Mouse (Mus musculus) monocyte, adult 5-6 weeks (primary cell): ENCODE results near the gene Fignl1. TPM values are rescaled to one million over a fixed set of nuclear protein-coding genes. Genes with fewer than 3 reads are reported as not detected.

ENCODE experiments used
- ATAC-seq: fragments of 153-309, 156-312 bp; replicated peaks from 2 replicates; pipeline ENCODE4 v1.8.0; 2017; ENCODE audit warnings: mild to moderate bottlenecking; ENCODE audit not compliant: low TSS enrichment, insufficient number of reproducible peaks, severe bottlenecking, poor library complexity, low FRiP score
- total RNA-seq: library from RNA; stranded (forward); fragments of 200-1000, 200-491, 200-594 nt; gene quantifications from 3 replicates; pipeline ENCODE4 v1.2.3, GENCODE M21; 2017

Fignl1 gene
- total RNA-seq, 1 experiment from 2014 or later, result 4.7 TPM

GRCm38 (mm10) chr11:11776822-11777174 lies 32.0 kb downstream of the Fignl1 start:
- peak; percentile 41 for ATAC-seq

DNA sequence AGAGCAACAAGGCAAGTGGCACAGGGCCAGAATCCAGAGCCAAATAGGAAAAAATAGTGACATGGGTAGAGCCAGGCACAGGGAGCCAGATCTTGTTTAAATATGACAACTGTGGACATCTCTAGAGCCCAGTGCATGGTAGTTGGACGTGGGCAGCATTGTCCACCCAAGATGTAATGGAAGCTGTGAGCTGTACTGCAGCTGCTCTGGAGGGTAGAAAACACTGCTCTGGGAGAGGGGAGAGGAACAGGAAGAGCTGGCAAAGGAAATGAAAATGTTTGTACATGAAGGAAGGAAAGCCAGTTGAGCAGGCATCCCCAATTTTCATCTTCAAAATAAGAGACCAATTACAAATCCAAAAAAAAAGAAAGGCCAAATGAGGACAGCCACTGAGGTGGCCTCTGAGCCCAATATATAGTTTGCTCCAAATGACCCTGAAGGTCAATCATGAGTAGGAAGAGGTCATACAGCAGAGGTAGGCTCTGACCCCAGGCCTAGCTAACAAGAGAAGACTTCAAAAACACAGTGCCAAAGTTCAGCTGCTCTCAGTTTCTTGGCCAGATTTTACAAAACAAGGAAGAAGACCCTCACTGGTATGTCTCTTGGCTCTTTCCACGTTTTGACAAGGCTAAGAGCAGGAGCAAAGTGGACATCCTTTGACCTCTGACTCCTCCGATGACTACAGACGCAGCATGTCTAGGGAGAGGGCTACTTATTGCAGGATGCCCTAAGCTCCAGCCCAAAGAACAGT lies 32.5 kb downstream of the Fignl1 start:
- no peak for ATAC-seq

- ATAC-seq, result no peak
Measured at GRCm38 (mm10) chr11:11774893-11775292, 33.9 kb downstream of the Fignl1 start.

DNA sequence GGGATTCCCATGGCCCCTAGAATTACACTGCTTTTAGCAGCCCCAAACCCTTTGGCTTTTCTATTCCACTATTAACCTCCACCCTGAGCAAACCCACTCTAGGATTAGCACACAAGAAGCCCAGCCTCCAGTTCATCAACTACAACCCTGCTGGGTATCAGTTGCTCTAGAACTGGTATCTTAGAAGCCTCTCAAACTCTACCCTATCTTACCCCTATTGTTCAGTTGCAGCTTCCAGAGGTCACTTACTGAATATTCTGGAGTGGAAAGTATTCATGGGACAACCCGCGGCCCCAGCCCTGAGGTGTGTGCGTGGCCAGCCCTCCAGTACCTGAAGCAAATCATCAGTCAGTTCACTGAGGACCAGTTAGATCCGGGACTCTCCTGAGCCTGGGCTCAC lies 34.4 kb downstream of the Fignl1 start:
- ATAC-seq, result no peak

GRCm38 (mm10) chr11:11772196-11772595 lies 36.6 kb downstream of the Fignl1 start:
- no peak for ATAC-seq

DNA sequence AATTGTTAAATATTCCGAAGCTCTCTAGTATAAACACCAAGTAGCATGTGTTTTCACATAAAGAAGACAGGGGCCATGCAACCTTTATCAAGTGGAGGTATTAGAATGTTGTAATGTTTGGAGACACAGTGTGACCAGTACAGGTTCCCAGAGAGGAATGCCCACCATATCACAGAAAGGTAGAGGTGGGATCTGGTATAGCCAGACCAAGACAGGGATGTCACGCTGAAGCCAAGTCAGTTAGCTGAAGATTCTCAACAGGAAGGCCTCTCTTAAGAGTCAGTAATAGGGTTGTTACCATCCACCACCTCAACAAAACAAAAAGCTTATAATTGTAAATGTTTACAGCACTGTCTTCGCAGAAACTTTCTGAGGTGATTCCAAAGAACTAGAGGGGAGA lies 38.1 kb downstream of the Fignl1 start:
- ATAC-seq, result no peak

DNA sequence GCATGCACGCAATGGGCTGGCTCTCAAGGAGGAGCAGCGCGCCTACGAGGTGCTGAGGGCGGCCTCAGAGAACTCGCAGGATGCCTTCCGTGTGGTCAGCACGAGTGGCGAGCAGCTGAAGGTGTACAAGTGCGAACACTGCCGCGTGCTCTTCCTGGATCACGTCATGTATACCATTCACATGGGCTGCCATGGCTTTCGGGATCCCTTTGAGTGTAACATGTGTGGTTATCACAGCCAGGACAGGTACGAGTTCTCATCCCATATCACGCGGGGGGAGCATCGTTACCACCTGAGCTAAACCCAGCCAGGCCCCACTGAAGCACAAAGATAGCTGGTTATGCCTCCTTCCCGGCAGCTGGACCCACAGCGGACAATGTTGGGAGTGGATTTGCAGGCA lies 39.5 kb downstream of the Fignl1 start:
- ATAC-seq, result no peak

- ATAC-seq, result no peak
Measured at GRCm38 (mm10) chr11:11768057-11768456, 40.7 kb downstream of the Fignl1 start.

GRCm38 (mm10) chr11:11766736-11767135 lies 42.0 kb downstream of the Fignl1 start:
- ATAC-seq, result no peak

DNA sequence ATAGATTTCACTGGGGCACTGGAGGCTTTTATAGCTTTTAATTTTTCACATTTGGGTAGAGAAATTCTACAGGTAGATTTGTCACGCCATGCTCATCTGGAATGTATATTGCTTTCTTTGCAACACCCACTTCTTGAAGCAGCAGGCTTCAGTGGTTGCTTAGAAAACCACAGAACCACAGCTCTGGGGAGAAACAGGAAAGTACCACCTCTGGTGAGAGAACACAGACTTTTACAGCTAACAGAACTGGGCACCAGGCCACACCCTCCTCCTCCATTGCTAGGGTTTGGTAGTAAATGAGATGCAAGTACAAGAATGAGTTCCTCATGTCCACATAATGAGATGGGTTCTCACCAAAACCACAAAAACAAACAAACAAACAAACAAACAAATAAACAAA lies 42.7 kb downstream of the Fignl1 start:
- ATAC-seq, result peak; percentile 51; the same call in 1 of the 2 replicates

DNA sequence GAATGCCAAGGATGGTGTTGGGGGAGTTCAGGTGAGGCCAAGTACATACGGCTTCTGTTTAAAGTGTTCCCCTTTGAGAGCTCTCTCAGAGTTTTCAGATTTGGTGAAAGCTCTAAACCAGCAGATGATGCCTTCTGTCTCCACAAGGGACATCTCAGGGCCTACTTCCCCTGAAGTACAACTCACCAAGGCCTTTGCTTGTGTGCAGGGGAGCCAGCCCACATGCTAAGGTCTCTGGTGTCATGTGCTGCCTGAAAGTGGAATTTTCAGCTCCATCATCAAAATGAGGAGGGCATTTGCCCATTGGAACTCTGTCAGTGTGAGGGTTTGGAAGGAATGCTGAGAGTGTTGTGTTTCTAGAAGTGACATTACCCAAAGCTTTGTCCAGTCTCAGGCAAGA lies 43.3 kb downstream of the Fignl1 start:
- no peak for ATAC-seq

GRCm38 (mm10) chr11:11763211-11763666 lies 45.5 kb downstream of the Fignl1 start:
- ATAC-seq, result peak; percentile 88

- ATAC-seq, result no peak
Measured at GRCm38 (mm10) chr11:11758883-11759282, 49.9 kb downstream of the Fignl1 start.

- ATAC-seq, result no peak
Measured at GRCm38 (mm10) chr11:11758121-11758520, 50.6 kb downstream of the Fignl1 start.

DNA sequence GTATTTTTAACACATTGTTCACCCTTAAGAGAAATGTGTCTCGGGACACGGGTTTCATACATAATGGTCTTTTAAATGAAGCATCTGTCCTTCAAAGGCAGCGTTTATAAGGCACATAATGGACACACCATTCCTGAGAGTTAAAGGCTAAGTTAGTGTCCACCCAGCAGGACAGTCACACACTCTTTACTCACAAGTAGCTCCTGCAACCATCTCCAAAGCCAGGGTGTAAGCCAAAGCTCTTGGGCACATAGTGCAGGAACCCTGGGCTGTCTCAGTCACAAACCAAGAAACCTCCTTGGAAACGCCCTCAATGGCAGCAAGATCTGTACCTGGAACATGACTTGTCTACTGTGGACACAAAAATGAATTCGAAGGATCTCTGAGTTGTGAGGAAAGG lies 55.9 kb downstream of the Fignl1 start:
- no peak for ATAC-seq

- no peak for ATAC-seq
Measured at GRCm38 (mm10) chr11:11751091-11751490, 57.7 kb downstream of the Fignl1 start.

DNA sequence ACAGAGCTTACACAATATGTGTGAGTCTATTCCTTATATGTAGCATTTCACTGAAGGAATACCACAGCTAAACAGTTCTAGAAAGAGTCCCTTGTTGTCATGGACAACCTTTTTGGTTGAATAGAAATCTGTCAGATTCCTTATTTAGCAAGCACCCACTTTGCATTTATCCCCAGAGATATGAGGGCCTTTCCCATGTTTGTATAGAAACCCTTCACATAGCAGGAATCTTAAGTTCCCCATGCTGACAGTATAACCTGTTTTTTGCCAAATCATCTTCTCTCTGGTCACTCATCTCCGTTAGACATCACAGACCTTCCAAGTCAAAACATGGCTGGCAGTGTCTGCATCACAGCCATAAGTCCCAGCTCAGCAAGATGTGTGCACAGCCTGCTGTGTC lies 64.5 kb downstream of the Fignl1 start:
- ATAC-seq, result no peak

DNA sequence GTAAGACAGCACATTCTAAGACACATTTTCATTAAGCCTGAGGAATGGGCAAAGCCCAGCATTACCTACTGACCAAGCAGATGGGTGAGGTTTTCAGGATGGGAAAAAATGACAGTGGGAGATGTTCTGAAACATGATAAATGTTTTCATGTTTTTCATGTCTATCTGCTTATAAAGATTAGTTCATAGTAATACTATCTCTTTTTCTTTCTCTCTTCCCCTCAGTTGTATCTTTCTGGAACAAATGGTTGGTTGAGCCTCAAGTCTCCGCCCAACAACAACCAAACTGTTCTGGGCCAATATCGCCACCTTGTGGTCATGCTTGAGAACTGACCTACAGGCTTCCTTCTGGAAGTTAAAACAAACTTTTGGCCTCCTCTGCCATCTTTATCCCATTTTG lies 66.1 kb downstream of the Fignl1 start:
- peak; percentile 74 for ATAC-seq

DNA sequence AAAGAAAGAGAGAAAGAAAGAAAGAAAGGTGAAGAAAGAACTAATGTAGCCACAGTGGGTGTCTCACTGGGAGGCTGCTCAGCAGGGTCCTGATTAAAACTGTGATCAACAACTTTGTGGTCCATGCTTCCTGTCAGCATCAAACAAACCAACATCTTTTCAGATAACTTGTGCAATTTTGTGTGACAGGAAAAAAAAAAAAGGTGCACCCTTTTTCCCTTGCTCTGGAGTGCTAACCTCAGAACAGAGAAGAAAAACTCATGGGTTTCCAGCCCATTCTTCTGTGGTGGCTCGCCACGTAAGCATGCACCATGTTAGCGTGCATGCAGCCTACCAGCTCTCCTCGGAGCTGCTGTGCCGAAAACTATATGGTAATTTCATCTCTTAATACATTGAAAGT lies 67.2 kb downstream of the Fignl1 start:
- ATAC-seq, result no peak

- no peak for ATAC-seq
Measured at GRCm38 (mm10) chr11:11740603-11741002, 68.2 kb downstream of the Fignl1 start.

DNA sequence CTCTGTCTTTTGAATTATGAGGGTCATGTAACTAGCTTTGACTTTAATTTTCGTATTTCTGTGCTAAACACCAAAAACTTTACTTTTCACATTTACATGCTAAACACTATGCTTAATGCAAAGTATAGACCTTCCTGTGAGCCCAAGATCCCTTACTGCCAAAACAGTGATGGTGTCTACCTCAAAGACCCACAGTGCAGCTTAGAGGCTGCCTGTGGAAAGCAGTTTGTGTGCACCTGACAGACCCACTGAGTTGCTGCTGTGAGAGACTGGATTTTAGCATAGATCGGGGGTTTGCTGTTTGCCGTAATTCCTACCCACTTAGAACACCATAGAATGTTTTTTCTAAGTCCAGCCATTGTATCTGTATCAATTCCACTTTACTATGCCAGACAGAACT lies 69.7 kb downstream of the Fignl1 start:
- ATAC-seq, result no peak
